Mouse (Mus musculus) gastrocnemius, postnatal 4 days (tissue): ENCODE data around the gene Eif5a. TPM values are rescaled to one million over a fixed set of nuclear protein-coding genes. Genes with fewer than 3 reads are reported as not detected.
"Not testable (repeated sequence)": the region's sequence is repeated elsewhere in the genome, so short reads cannot be mapped to it uniquely, and the experiment has no call there.

Experiments
- DNase-seq, 2 experiments: peaks; one replicate each; pipeline ENCODE4 v3.0.0; 2021 to 2022; ENCODE audit warnings: low spot score in 2 of 2, mixed read lengths in 2 of 2
- long read RNA-seq, 2 experiments: library from polyadenylated mRNA; stranded (forward); transcript quantifications; one replicate each; pipeline ENCODE4 v2.0.0; 2021
- total RNA-seq, 2 experiments: library from RNA; stranded (reverse); gene quantifications; 2 replicates each; pipeline ENCODE4 v1.2.3; 2021

Eif5a gene
- 100 to 1,000 TPM; 565 to 571 TPM for total RNA-seq
- long read RNA-seq, experiment 1, transcript Eif5a-201 (7 exons, 1,437 nt): minor isoform, 30 of 938 reads
- long read RNA-seq, experiment 1, transcript Eif5a-210 (6 exons, 1,343 nt): major isoform, 838 of 938 reads
- long read RNA-seq, experiment 1, transcript Eif5a-208 (7 exons, 1,353 nt): minor isoform, 9 of 938 reads
- long read RNA-seq, experiment 1, transcript Eif5a-209 (6 exons, 1,259 nt): minor isoform, 23 of 938 reads
- long read RNA-seq, experiment 1, partial matches to known transcripts: 11 of 938 reads
- long read RNA-seq, experiment 1, other reads (novel, unspliced or antisense): 13 of 938 reads
- long read RNA-seq, experiment 2, transcript Eif5a-201 (7 exons, 1,437 nt): minor isoform, 21 of 837 reads
- long read RNA-seq, experiment 2, transcript Eif5a-210 (6 exons, 1,343 nt): major isoform, 734 of 837 reads
- long read RNA-seq, experiment 2, transcript Eif5a-208 (7 exons, 1,353 nt): minor isoform, 7 of 837 reads
- long read RNA-seq, experiment 2, transcript Eif5a-209 (6 exons, 1,259 nt): minor isoform, 30 of 837 reads
- long read RNA-seq, experiment 2, partial matches to known transcripts: 13 of 837 reads
- long read RNA-seq, experiment 2, other reads (novel, unspliced or antisense): 24 of 837 reads

- DNase-seq: peak; percentile 100
Observed at GRCm38 (mm10) chr11:69921114-69922011, at the start of gene Eif5a. Eif5a (minus strand) TSS chr11:69921958.

GRCm38 (mm10) chr11:69970775-69971174, 49.0 kb upstream of the Eif5a start:
- no peak for DNase-seq

GRCm38 (mm10) chr11:69970222-69970621, 48.5 kb upstream of the Eif5a start:
- no peak for DNase-seq

- no peak for DNase-seq
Observed at GRCm38 (mm10) chr11:69968793-69969192, 47.0 kb upstream of the Eif5a start.

- no peak for DNase-seq
Observed at GRCm38 (mm10) chr11:69966860-69967517, 45.2 kb upstream of the Eif5a start.

- DNase-seq: peak in 1 of 2 experiments; percentile 35
Observed at GRCm38 (mm10) chr11:69966006-69966859, 44.5 kb upstream of the Eif5a start.

- DNase-seq: peak in 1 of 2 experiments; percentile 11
Observed at GRCm38 (mm10) chr11:69965271-69966005, 43.7 kb upstream of the Eif5a start.

GRCm38 (mm10) chr11:69964650-69965270, 43.0 kb upstream of the Eif5a start, which contains the start of gene Cldn7:
Cldn7 (plus strand) TSS chr11:69964779.
- DNase-seq: no peak

- DNase-seq: no peak
Observed at GRCm38 (mm10) chr11:69961841-69962240, 40.1 kb upstream of the Eif5a start.

GRCm38 (mm10) chr11:69960616-69961015, 38.9 kb upstream of the Eif5a start:
- DNase-seq: no peak

GRCm38 (mm10) chr11:69956218-69956617, 34.5 kb upstream of the Eif5a start:
- DNase-seq: no peak

- not testable (repeated sequence) for DNase-seq
Observed at GRCm38 (mm10) chr11:69955618-69956017, 33.9 kb upstream of the Eif5a start.

- DNase-seq: no peak
Observed at GRCm38 (mm10) chr11:69953267-69953915, 31.6 kb upstream of the Eif5a start.

- DNase-seq: no peak
Observed at GRCm38 (mm10) chr11:69952274-69952673, 30.5 kb upstream of the Eif5a start.

- no peak for DNase-seq
Observed at GRCm38 (mm10) chr11:69950807-69951459, 29.2 kb upstream of the Eif5a start.

- DNase-seq: peak; percentile 72 to 88
Observed at GRCm38 (mm10) chr11:69948763-69949150, 27.0 kb upstream of the Eif5a start.

GRCm38 (mm10) chr11:69948066-69948762, 26.5 kb upstream of the Eif5a start, which contains the start of gene Slc2a4:
Slc2a4 (minus strand) TSS chr11:69948188.
- DNase-seq: peak; percentile 89 to 96
